Mouse (Mus musculus): Measurements from ENCODE around the gene Rbpj.

- TF ChIP-seq CTCF (IDR thresholded peaks at IDR 0.05; ENCODE audit: insufficient read depth, low read depth, low read length) (no peak), POLR2A (IDR thresholded peaks at IDR 0.05; ENCODE audit: insufficient read depth, low read depth, low read length) (no peak)
Observed at GRCm38 (mm10) chr5:53588421-53589171, 122.6 kb downstream of the Rbpj start.

Measured in olfactory bulb, adult 2 months (tissue).